Mouse (Mus musculus): Measurements from ENCODE around the gene Shank2. TPM values are rescaled to one million over a fixed set of nuclear protein-coding genes. Genes with fewer than 3 reads are reported as not detected.

Shank2 gene
- total and polyA plus RNA-seq, 2 experiments from 2014 or later, result 0.19 to 0.95 TPM

DNA sequence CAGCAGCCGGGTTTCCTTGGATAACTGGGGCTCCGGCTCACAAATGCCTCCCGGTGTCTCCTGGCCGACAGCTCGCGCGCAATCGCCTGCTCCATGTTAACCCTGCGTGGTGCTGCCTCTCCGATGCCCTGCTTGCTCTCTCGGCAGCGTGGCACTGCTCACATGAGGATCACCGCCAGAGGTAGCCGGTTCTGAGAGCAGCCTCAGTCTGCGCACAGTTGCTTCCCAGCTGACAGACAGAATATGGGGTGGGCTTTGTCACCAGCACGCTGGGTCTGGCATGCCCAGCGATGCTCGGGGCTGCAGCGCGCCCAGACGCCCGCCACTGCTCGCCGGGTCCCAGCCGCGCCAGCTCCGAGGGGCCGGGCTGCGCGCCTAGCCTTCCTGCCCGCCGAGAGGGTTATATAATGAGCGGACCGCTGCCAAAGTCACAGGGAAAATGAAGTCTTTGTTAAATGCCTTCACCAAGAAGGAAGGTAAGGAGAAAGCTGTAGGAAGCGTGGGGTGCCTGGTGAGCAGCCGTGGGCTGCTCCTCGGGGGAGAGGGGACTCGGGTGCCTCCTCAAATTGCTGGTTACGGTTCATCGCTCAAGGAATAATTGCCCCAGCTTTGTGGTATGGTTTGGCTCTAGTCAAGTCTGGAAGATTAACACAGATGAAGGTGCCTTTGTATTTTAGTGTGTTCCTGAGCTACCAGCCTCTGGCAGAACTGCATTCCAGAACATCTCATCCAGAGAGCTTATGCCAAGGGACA, 173.9 kb downstream of the Shank2 start:
- ATAC-seq (ENCODE audit: insufficient read depth, low read depth) (no peak), DNase-seq (ENCODE audit: low spot score) (no peak)
- 5% methylated on average over 40 of the region's 40 CpGs for WGBS
- H3K27ac ChIP-seq (ENCODE audit: low read depth), result no peak overlapping the region
- H3K4me1 ChIP-seq (ENCODE audit: control insufficient read depth, insufficient read depth), result no peaks in the 10 kb centered on the region
- peak overlapping the region; percentile 69 for H3K4me2 ChIP-seq (ENCODE audit: low read depth, low read length)
- no peaks in the 10 kb centered on the region for H3K9me3 ChIP-seq (replicated peaks; ENCODE audit: control insufficient read depth, low read length)
- peaks cover 33% of the 10 kb centered on the region for H3K27me3 ChIP-seq (ENCODE audit: control insufficient read depth, insufficient read depth, low read length)
- TF ChIP-seq EP300 (IDR thresholded peaks at IDR 0.05; ENCODE audit: low read depth) (no peak), CTCF (IDR thresholded peaks at IDR 0.05; ENCODE audit: low read depth) (no peak)
- H3K9ac ChIP-seq (replicated peaks; ENCODE audit: low read depth, low read length), result no peak overlapping the region
- peak overlapping the region; percentile 38 for H3K4me3 ChIP-seq (ENCODE audit: low read depth, low read length)
- H3K36me3 ChIP-seq (replicated peaks; ENCODE audit: control insufficient read depth, insufficient read depth, low read length), result no peaks in the 10 kb centered on the region

GRCm38 (mm10) chr7:144176234-144176730, 174.6 kb downstream of the Shank2 start:
- H3K27me3 ChIP-seq (ENCODE audit: control insufficient read depth, insufficient read depth, low read length), result peaks cover 33% of the 10 kb centered on the region
- ATAC-seq (ENCODE audit: insufficient read depth, low read depth) (no peak), DNase-seq (ENCODE audit: low spot score) (no peak)
- H3K27ac ChIP-seq (ENCODE audit: low read depth), result no peak overlapping the region
- no peaks in the 10 kb centered on the region for H3K9me3 ChIP-seq (replicated peaks; ENCODE audit: control insufficient read depth, low read length)
- H3K36me3 ChIP-seq (replicated peaks; ENCODE audit: control insufficient read depth, insufficient read depth, low read length), result no peaks in the 10 kb centered on the region
- no peak overlapping the region for H3K4me2 ChIP-seq (ENCODE audit: low read depth, low read length)
- no peak for TF ChIP-seq EP300 (IDR thresholded peaks at IDR 0.05; ENCODE audit: low read depth)
- no peak for TF ChIP-seq CTCF (IDR thresholded peaks at IDR 0.05; ENCODE audit: low read depth)
- no peak overlapping the region for H3K4me3 ChIP-seq (ENCODE audit: low read depth, low read length)
- H3K4me1 ChIP-seq (ENCODE audit: control insufficient read depth, insufficient read depth), result no peaks in the 10 kb centered on the region
- H3K9ac ChIP-seq (replicated peaks; ENCODE audit: low read depth, low read length), result no peak overlapping the region
- WGBS, result 67% methylated on average over 3 of the region's 3 CpGs

DNA sequence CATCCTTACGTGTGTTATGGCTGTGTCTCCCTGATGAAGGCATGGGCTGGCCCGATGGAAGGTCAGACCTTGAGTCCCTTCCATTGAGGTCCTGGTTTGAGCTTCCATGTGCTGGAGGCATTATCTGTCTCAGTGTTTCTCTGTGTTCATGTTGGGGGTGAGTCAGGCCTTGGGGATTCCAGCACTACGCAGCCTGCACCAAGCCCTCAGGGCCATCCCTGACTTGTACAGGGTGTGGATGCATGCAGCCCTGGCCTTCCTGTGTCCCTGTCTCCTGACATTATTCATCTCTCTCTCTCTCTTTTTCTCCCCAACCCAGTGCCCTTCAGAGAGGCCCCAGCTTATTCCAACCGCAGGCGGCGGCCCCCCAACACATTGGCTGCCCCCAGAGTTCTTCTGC, 177.7 kb downstream of the Shank2 start:
- peaks cover 27% of the 10 kb centered on the region for H3K27me3 ChIP-seq (ENCODE audit: control insufficient read depth, insufficient read depth, low read length)
- ATAC-seq (ENCODE audit: insufficient read depth, low read depth) (no peak), DNase-seq (ENCODE audit: low spot score) (no peak)
- H3K9me3 ChIP-seq (replicated peaks; ENCODE audit: control insufficient read depth, low read length), result no peaks in the 10 kb centered on the region
- no peak overlapping the region for H3K4me2 ChIP-seq (ENCODE audit: low read depth, low read length)
- no peak overlapping the region for H3K27ac ChIP-seq (ENCODE audit: low read depth)
- no peaks in the 10 kb centered on the region for H3K4me1 ChIP-seq (ENCODE audit: control insufficient read depth, insufficient read depth)
- no peak overlapping the region for H3K9ac ChIP-seq (replicated peaks; ENCODE audit: low read depth, low read length)
- H3K36me3 ChIP-seq (replicated peaks; ENCODE audit: control insufficient read depth, insufficient read depth, low read length), result no peaks in the 10 kb centered on the region
- no peak overlapping the region for H3K4me3 ChIP-seq (ENCODE audit: low read depth, low read length)
- 77% methylated on average over 6 of the region's 6 CpGs for WGBS
- no peak for TF ChIP-seq CTCF (IDR thresholded peaks at IDR 0.05; ENCODE audit: low read depth)
- TF ChIP-seq EP300 (IDR thresholded peaks at IDR 0.05; ENCODE audit: low read depth), result no peak

- TF ChIP-seq CTCF (IDR thresholded peaks at IDR 0.05; ENCODE audit: low read depth) (peak; percentile 77), EP300 (IDR thresholded peaks at IDR 0.05; ENCODE audit: low read depth) (no peak)
- peaks cover 14% of the 10 kb centered on the region; the same call in 1 of the 2 replicates for H3K27me3 ChIP-seq (ENCODE audit: control insufficient read depth, insufficient read depth, low read length)
- no peak overlapping the region for H3K4me2 ChIP-seq (ENCODE audit: low read depth, low read length)
- no peaks in the 10 kb centered on the region for H3K9me3 ChIP-seq (replicated peaks; ENCODE audit: control insufficient read depth, low read length)
- no peaks in the 10 kb centered on the region for H3K4me1 ChIP-seq (ENCODE audit: control insufficient read depth, insufficient read depth)
- H3K36me3 ChIP-seq (replicated peaks; ENCODE audit: control insufficient read depth, insufficient read depth, low read length), result no peaks in the 10 kb centered on the region
- no peak overlapping the region for H3K4me3 ChIP-seq (ENCODE audit: low read depth, low read length)
- 22% methylated on average over 6 of the region's 6 CpGs for WGBS
- no peak overlapping the region for H3K9ac ChIP-seq (replicated peaks; ENCODE audit: low read depth, low read length)
- ATAC-seq (ENCODE audit: insufficient read depth, low read depth), result no peak
- peak; percentile 47 for DNase-seq (ENCODE audit: low spot score)
- H3K27ac ChIP-seq (ENCODE audit: low read depth), result no peak overlapping the region
Observed at GRCm38 (mm10) chr7:144180885-144181284, 179.2 kb downstream of the Shank2 start.

DNA sequence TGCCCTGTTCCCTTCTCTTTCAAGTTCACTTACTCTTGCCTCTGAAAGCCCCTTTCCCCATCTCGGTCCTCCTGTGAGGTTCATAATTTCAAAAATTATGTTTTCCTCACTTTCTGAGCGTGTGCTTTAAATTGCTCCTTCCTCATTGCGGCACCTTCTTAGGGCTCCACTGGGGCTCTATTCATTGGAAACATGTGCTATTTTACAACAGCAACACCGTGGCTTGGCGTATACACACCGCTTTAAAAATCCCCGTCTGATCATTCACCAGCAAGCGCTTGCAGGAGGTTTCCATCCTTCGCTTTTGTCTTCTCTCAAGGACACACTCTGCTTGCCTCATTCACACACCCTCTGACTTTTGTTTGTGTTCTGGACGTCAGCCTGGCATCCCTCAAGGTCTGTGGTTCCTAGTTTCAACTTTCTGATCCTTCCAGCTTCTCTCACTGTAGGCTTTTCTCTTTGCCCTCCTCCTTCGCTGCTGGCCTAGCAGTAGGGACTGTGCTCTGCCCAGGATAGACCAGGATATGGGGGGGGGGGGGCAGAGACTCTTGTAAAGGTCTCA, 186.2 kb downstream of the Shank2 start:
- Histone ChIP-seq H3K27me3 (ENCODE audit: control insufficient read depth, insufficient read depth, low read length) (no peaks in the 10 kb centered on the region), H3K9me3 (replicated peaks; ENCODE audit: control insufficient read depth, low read length) (no peaks in the 10 kb centered on the region), H3K36me3 (replicated peaks; ENCODE audit: control insufficient read depth, insufficient read depth, low read length) (no peaks in the 10 kb centered on the region), H3K9ac (replicated peaks; ENCODE audit: low read depth, low read length) (no peak overlapping the region), H3K27ac (ENCODE audit: low read depth) (no peak overlapping the region), H3K4me1 (ENCODE audit: control insufficient read depth, insufficient read depth) (no peaks in the 10 kb centered on the region), H3K4me3 (ENCODE audit: low read depth, low read length) (no peak overlapping the region), H3K4me2 (ENCODE audit: low read depth, low read length) (no peak overlapping the region)
- TF ChIP-seq CTCF (IDR thresholded peaks at IDR 0.05; ENCODE audit: low read depth) (no peak), EP300 (IDR thresholded peaks at IDR 0.05; ENCODE audit: low read depth) (no peak)
- ATAC-seq (ENCODE audit: insufficient read depth, low read depth) (no peak), DNase-seq (ENCODE audit: low spot score) (no peak)
- 75% methylated on average over 11 of the region's 11 CpGs for WGBS
